Mouse (Mus musculus) MN1 (cell line): Measurements from ENCODE around the gene Mrpl45.
"Not testable (repeated sequence)": the region's sequence is repeated elsewhere in the genome, so short reads cannot be mapped to it uniquely, and the experiment has no call there.

Experiments
- DNase-seq: peaks from one replicate; pipeline ENCODE4 v3.0.0-alpha.2; 2016; ENCODE audit warnings: low spot score

Gene Mrpl45

GRCm38 (mm10) chr11:97315504-97316503 lies at the start of gene Mrpl45:
Gene Mrpl45, plus strand, starts transcription at chr11:97315716.
- peak; percentile 98 for DNase-seq

- DNase-seq, result not testable (repeated sequence)
Measured at GRCm38 (mm10) chr11:97266544-97266943, 49.0 kb upstream of the Mrpl45 start.

- DNase-seq, result not testable (repeated sequence)
Measured at GRCm38 (mm10) chr11:97270004-97270403, 45.5 kb upstream of the Mrpl45 start.

GRCm38 (mm10) chr11:97272835-97273234 lies 42.7 kb upstream of the Mrpl45 start:
- DNase-seq, result no peak

GRCm38 (mm10) chr11:97273613-97274012 lies 41.9 kb upstream of the Mrpl45 start:
- no peak for DNase-seq

GRCm38 (mm10) chr11:97274947-97275346 lies 40.6 kb upstream of the Mrpl45 start:
- DNase-seq, result not testable (repeated sequence)

GRCm38 (mm10) chr11:97275349-97275748 lies 40.2 kb upstream of the Mrpl45 start:
- no peak for DNase-seq

- no peak for DNase-seq
Measured at GRCm38 (mm10) chr11:97276019-97276418, 39.5 kb upstream of the Mrpl45 start.

- DNase-seq, result no peak
Measured at GRCm38 (mm10) chr11:97277166-97277565, 38.4 kb upstream of the Mrpl45 start.

- no peak for DNase-seq
Measured at GRCm38 (mm10) chr11:97278456-97278855, 37.1 kb upstream of the Mrpl45 start.

- no peak for DNase-seq
Measured at GRCm38 (mm10) chr11:97279040-97279404, 36.5 kb upstream of the Mrpl45 start.

- peak; percentile 82 for DNase-seq
Measured at GRCm38 (mm10) chr11:97279405-97280215, 35.9 kb upstream of the Mrpl45 start.

- DNase-seq, result peak; percentile 83
Measured at GRCm38 (mm10) chr11:97280216-97280861, 35.2 kb upstream of the Mrpl45 start, which contains the start of gene Npepps. Gene Npepps, minus strand, starts transcription at chr11:97280638.

GRCm38 (mm10) chr11:97282179-97282578 lies 33.3 kb upstream of the Mrpl45 start:
- DNase-seq, result peak; percentile 33

- DNase-seq, result no peak
Measured at GRCm38 (mm10) chr11:97284854-97285253, 30.7 kb upstream of the Mrpl45 start.

- DNase-seq, result peak; percentile 72
Measured at GRCm38 (mm10) chr11:97285852-97286775, 29.4 kb upstream of the Mrpl45 start.

- no peak for DNase-seq
Measured at GRCm38 (mm10) chr11:97286973-97287372, 28.5 kb upstream of the Mrpl45 start.

- no peak for DNase-seq
Measured at GRCm38 (mm10) chr11:97287643-97288042, 27.9 kb upstream of the Mrpl45 start.

GRCm38 (mm10) chr11:97289276-97290230 lies 26.0 kb upstream of the Mrpl45 start:
- DNase-seq, result peak; percentile 24

- no peak for DNase-seq
Measured at GRCm38 (mm10) chr11:97292731-97293130, 22.8 kb upstream of the Mrpl45 start.
